Mouse (Mus musculus) intestine, embryonic 15.5 days (tissue): ENCODE data around the gene Acer1. TPM values are rescaled to one million over a fixed set of nuclear protein-coding genes. Genes with fewer than 3 reads are reported as not detected.

Experiments used
- ATAC-seq: fragments of 200-750 bp; cut with Nextera tagmentation; 2 replicates; pipeline ENCODE4 v1.8.0; 2017; ENCODE audit warnings: moderate TSS enrichment, moderate library complexity
- H3K27ac ChIP-seq: fragments of 300-500 bp; sonication (generic); 2 replicates; pipeline ENCODE4 v1.5.1; 2015; ENCODE audit warnings: mild to moderate bottlenecking, inconsistent platforms
- H3K27me3 ChIP-seq: fragments of 300-500 bp; sonication (generic); replicated peaks from 2 replicates; pipeline ENCODE4 v1.6.1; 2015; ENCODE audit warnings: inconsistent platforms
- H3K36me3 ChIP-seq: fragments of 300-500 bp; sonication (generic); 2 replicates; pipeline ENCODE4 v1.6.1; 2015; ENCODE audit warnings: inconsistent platforms
- H3K4me1 ChIP-seq: fragments of 300-500 bp; sonication (generic); replicated peaks from 2 replicates; pipeline ENCODE4 v1.6.1; 2015; ENCODE audit warnings: inconsistent platforms
- H3K4me2 ChIP-seq: fragments of 300-500 bp; sonication (generic); replicated peaks from 2 replicates; pipeline ENCODE4 v1.6.1; 2015; ENCODE audit warnings: mild to moderate bottlenecking, inconsistent platforms
- H3K4me3 ChIP-seq: fragments of 300-500 bp; sonication (generic); replicated peaks from 2 replicates; pipeline ENCODE4 v1.5.1; 2015; ENCODE audit warnings: inconsistent platforms
- H3K9ac ChIP-seq: fragments of 300-500 bp; sonication (generic); 2 replicates; pipeline ENCODE4 v1.6.1; 2015; ENCODE audit warnings: inconsistent platforms
- H3K9me3 ChIP-seq: fragments of 300-500 bp; sonication (generic); 2 replicates; pipeline ENCODE4 v1.6.1; 2016; ENCODE audit warnings: inconsistent platforms
- WGBS: fragments of 180-500 bp; shearing (Covaris S2); methylation state at CpG from one replicate; pipeline ENCODE4 v1.1.7; 2015; 5-methylcytosine and 5-hydroxymethylcytosine counted together
- polyA plus RNA-seq: library from polyadenylated mRNA; unstranded; fragments of >200 nt; fragmentation: Nextera tagmentation; extraction: Ambion mirVana; gene quantifications from 2 replicates; pipeline ENCODE4 v1.2.1, GENCODE M21; 2015

The Acer1 gene
- polyA plus RNA-seq, 1 experiment from 2014 or later: 0.46 TPM

DNA sequence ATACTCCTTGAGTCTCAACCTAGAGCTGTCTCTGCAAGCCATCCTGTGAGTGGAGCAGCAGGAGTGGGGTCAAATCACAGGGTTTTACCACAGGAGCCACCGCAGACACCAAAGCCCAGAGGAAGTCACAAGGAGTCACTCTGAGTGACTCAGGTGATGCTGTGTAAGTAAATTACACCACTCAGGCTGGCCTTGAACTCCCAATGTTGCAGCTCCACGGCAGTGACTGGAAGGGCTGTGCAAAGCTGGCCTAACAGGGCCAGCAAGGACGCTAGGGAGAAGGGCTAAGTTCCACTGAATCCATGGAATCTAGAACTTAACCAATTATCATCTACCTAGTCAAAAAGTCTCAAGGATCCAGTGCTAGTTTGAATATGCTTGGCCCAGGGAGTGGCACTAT is 75.8 kb downstream of the Acer1 start:
- H3K4me2 ChIP-seq: no peak overlapping the region
- no peak overlapping the region for H3K4me3 ChIP-seq
- H3K9ac ChIP-seq: no peak overlapping the region
- H3K9me3 ChIP-seq: no peaks in the 10 kb centered on the region
- no peak overlapping the region for H3K27ac ChIP-seq
- ATAC-seq: no peak
- no peaks in the 10 kb centered on the region for H3K27me3 ChIP-seq
- peaks cover 11% of the 10 kb centered on the region for H3K4me1 ChIP-seq
- H3K36me3 ChIP-seq: peaks cover 32% of the 10 kb centered on the region
- WGBS: 89% methylated on average over 3 of the region's 3 CpGs

Other genes with a start within 250 kb of the Acer1 start
- 9.9 and 10.7 TPM in 2 replicates for gene Nrtn, start 224.6 kb downstream of the Acer1 start, polyA plus RNA-seq
- gene Dus3l, start 217.4 kb downstream of the Acer1 start, polyA plus RNA-seq: 38.7 and 42.8 TPM in 2 replicates
- 1.2 and 1.6 TPM in 2 replicates for gene Prr22, start 211.9 kb downstream of the Acer1 start, polyA plus RNA-seq
- gene Rfx2, start 151.1 kb downstream of the Acer1 start, polyA plus RNA-seq: 3.1 and 4.4 TPM in 2 replicates
- gene Acsbg2, start 107.7 kb downstream of the Acer1 start, polyA plus RNA-seq: not detected in 2 replicates
- 0.15 and 0.19 TPM in 2 replicates for gene 1700061G19Rik, start 106.6 kb downstream of the Acer1 start, polyA plus RNA-seq
- gene Mllt1, start 46.7 kb downstream of the Acer1 start, polyA plus RNA-seq: 39.9 and 40.2 TPM in 2 replicates
- 149 and 166 TPM in 2 replicates for gene Clpp, start 8.2 kb upstream of the Acer1 start, polyA plus RNA-seq
- gene Alkbh7, start 15.2 kb upstream of the Acer1 start, polyA plus RNA-seq: 41.1 and 42.4 TPM in 2 replicates
- gene Pspn, start 17.9 kb upstream of the Acer1 start, polyA plus RNA-seq: 0.45 TPM in 1 of 2 replicates, not detected in the other
- gene Gtf2f1, start 29.2 kb upstream of the Acer1 start, polyA plus RNA-seq: 60.0 and 61.8 TPM in 2 replicates
- 0.24 and 0.42 TPM in 2 replicates for gene Gm17949, start 29.3 kb upstream of the Acer1 start, polyA plus RNA-seq
- 37.5 and 38.9 TPM in 2 replicates for gene Khsrp, start 49.4 kb upstream of the Acer1 start, polyA plus RNA-seq
- gene Slc25a41, start 59.5 kb upstream of the Acer1 start, polyA plus RNA-seq: not detected in 2 replicates
- 90.2 and 91.6 TPM in 2 replicates for gene Crb3, start 77.0 kb upstream of the Acer1 start, polyA plus RNA-seq
- 7.8 and 8.8 TPM in 2 replicates for gene Slc25a23, start 77.7 kb upstream of the Acer1 start, polyA plus RNA-seq
- 6.5 and 6.7 TPM in 2 replicates for gene Dennd1c, start 96.4 kb upstream of the Acer1 start, polyA plus RNA-seq
- 24.2 and 27.1 TPM in 2 replicates for gene Tubb4a, start 105.7 kb upstream of the Acer1 start, polyA plus RNA-seq
- gene Tnfsf9, start 123.2 kb upstream of the Acer1 start, polyA plus RNA-seq: 8.3 and 8.9 TPM in 2 replicates
- gene Cd70, start 167.7 kb upstream of the Acer1 start, polyA plus RNA-seq: 0.23 TPM in 1 of 2 replicates, not detected in the other
- gene Tnfsf14, start 212.1 kb upstream of the Acer1 start, polyA plus RNA-seq: 0.23 and 0.29 TPM in 2 replicates
- 4.3 and 7.7 TPM in 2 replicates for gene C3, start 246.0 kb upstream of the Acer1 start, polyA plus RNA-seq